Mouse (Mus musculus) small intestine, adult 2 months (tissue): ENCODE measurements around the gene Mrap.

Experiments
- CTCF ChIP-seq: fragments of 200-500 bp; IDR thresholded peaks from 2 replicates; pipeline ENCODE4 v1.5.1; 2012; ENCODE audit warnings: low read depth, mild to moderate bottlenecking, control low read depth, inconsistent platforms, low read length, moderate library complexity, mixed read lengths; ENCODE audit not compliant: insufficient replicate concordance, insufficient read length; ENCODE audit errors: extremely low read depth
- POLR2A ChIP-seq: fragments of 200-500 bp; IDR thresholded peaks from 2 replicates; pipeline ENCODE4 v1.6.1; 2012; ENCODE audit warnings: low read depth, mild to moderate bottlenecking, control low read depth, inconsistent platforms, low read length, moderate library complexity

DNA sequence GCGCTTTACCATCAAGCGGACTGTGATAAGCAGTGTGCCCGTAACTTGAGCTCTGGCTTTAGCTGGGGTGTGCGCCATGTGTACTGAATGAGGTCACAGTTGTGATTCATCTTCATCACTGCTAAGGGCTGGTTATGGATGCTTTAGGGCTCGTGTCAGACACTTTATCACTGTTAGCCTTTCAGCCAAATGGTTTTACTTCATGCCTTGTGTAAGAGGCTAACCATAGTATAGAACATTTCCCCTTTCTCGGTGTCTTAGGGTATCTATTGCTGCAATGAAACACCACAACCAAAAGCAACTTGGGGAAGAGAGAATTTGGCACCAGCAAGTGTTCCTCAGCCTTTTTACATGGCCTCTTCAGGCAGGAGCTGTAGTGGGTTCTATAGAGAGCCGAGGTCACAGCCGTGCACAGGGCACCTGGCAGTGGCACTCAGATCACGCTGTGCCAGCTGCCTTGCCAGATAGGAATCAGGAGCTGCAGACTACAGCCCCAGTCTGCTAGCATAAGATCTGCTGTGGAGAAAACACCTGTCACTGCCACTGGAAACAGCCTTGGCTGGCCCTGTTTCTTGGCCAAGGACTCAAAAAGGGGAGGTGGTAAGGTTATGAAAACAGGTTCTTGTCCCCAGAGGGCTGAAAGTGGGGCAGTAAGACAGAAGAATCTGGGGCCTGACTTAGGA lies 27.3 kb downstream of the Mrap start:
- TF ChIP-seq CTCF (no peak), POLR2A (no peak)
